Mouse (Mus musculus) urinary bladder, adult 18-20 months (tissue): ENCODE data around the gene Ahsg.
A peak's percentile ranks its signal among the peaks of the same experiment; 100 is the strongest.

ENCODE experiments used
- DNase-seq, 2 experiments: peaks; one replicate each; pipeline ENCODE4 v3.0.0; 2022; ENCODE audit warnings: low spot score in 2 of 2, mixed read lengths in 2 of 2

Ahsg gene

GRCm38 (mm10) chr16:22890683-22891510 is at the start of gene Ahsg:
Gene Ahsg, plus strand, starts transcription at chr16:22891277.
- no peak for DNase-seq

GRCm38 (mm10) chr16:22842871-22843270 is 48.2 kb upstream of the Ahsg start:
- DNase-seq, result no peak

GRCm38 (mm10) chr16:22844061-22844801 is 46.8 kb upstream of the Ahsg start:
- DNase-seq, result peak; percentile 55 to 61

- no peak for DNase-seq
These were observed 46.2 kb upstream of the Ahsg start for GRCm38 (mm10) chr16:22844834-22845233.

- no peak for DNase-seq
These were observed 45.6 kb upstream of the Ahsg start for GRCm38 (mm10) chr16:22845481-22845880.

GRCm38 (mm10) chr16:22847686-22848085 is 43.4 kb upstream of the Ahsg start:
- DNase-seq, result no peak

GRCm38 (mm10) chr16:22848331-22848730 is 42.7 kb upstream of the Ahsg start:
- DNase-seq, result no peak

GRCm38 (mm10) chr16:22852709-22853108 is 38.4 kb upstream of the Ahsg start:
- DNase-seq, result no peak

GRCm38 (mm10) chr16:22856773-22857172 is 34.3 kb upstream of the Ahsg start:
- DNase-seq, result no peak

- peak; percentile 92 to 97 for DNase-seq
These were observed 33.5 kb upstream of the Ahsg start, which contains the start of the genes Tbccd1 and Dnajb11 for GRCm38 (mm10) chr16:22857431-22858113. Gene Tbccd1, minus strand, starts transcription at chr16:22857669. Gene Dnajb11, plus strand, starts transcription at chr16:22857845.

GRCm38 (mm10) chr16:22872397-22872796 is 18.7 kb upstream of the Ahsg start:
- no peak for DNase-seq

GRCm38 (mm10) chr16:22873369-22873768 is 17.7 kb upstream of the Ahsg start:
- DNase-seq, result no peak

- peak in 1 of 2 experiments; percentile 6 for DNase-seq
These were observed 14.6 kb upstream of the Ahsg start for GRCm38 (mm10) chr16:22876218-22877043.

- no peak for DNase-seq
These were observed 13.3 kb upstream of the Ahsg start for GRCm38 (mm10) chr16:22877660-22878390.

- no peak for DNase-seq
These were observed 12.4 kb upstream of the Ahsg start for GRCm38 (mm10) chr16:22878716-22879115.

- DNase-seq, result no peak
These were observed 11.0 kb upstream of the Ahsg start for GRCm38 (mm10) chr16:22879945-22880595.

- no peak for DNase-seq
These were observed 10.2 kb upstream of the Ahsg start for GRCm38 (mm10) chr16:22880900-22881299.

- DNase-seq, result no peak
These were observed 9.6 kb upstream of the Ahsg start for GRCm38 (mm10) chr16:22881487-22881886.

- no peak for DNase-seq
These were observed 7.6 kb upstream of the Ahsg start for GRCm38 (mm10) chr16:22883441-22883840.

GRCm38 (mm10) chr16:22885356-22885755 is 5.7 kb upstream of the Ahsg start:
- DNase-seq, result no peak
